Mouse (Mus musculus): ENCODE data around the gene Capns2.
"Not testable (repeated sequence)": the region's sequence is repeated elsewhere in the genome, so short reads cannot be mapped to it uniquely, and the experiment has no call there.

Gene Capns2

GRCm38 (mm10) chr8:92901107-92901506 lies at the start of gene Capns2:
Gene Capns2 (plus strand): TSS chr8:92901407.
- DNase-seq (ENCODE audit: low spot score in 2 of 2): no peak

GRCm38 (mm10) chr8:92853188-92853983 lies 47.8 kb upstream of the Capns2 start:
- peak in 1 of 2 experiments; percentile 27 for DNase-seq (ENCODE audit: low spot score in 2 of 2)

GRCm38 (mm10) chr8:92854673-92855072 lies 46.5 kb upstream of the Capns2 start:
- DNase-seq (ENCODE audit: low spot score in 2 of 2): no peak

DNA sequence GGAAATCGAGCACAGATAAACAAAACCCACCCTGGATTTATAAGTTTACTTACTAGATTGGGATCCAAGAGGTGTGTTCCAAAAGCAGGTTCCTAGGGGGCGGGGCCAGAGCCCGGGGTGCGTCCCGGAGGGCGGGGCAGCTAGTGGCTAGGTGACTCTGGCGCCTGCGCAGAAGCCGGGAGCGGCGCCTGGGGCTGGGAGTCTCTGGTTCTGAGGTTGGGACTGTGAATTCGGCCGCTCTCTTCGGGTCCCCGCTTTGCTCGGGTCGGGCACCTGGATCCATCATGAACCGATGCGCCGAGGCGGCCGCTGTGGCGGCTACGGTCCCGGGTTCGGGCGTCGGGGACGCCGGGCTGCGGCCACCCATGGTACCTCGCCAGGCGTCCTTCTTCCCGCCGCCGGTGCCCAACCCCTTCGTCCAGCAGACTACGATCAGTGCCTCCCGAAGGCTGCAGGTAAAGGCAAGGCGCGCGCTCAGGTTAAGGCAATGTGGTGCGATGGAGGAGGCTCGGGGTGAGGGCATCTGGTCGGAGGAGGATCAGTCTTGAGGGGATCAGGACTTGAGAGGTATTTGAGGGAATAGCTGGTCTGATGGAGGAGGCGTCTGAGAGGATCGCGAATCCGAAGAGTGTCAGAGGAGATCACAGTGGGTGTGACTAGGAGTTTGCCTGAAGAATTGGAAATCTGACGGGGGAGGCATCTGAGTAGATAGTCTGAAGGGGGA lies 45.9 kb upstream of the Capns2 start, which contains the start of gene Lpcat2:
Lpcat2 (plus strand) TSS at position 169 of the 724 bp plus-strand sequence.
- DNase-seq (ENCODE audit: low spot score in 2 of 2): peak; percentile 43 to 44

GRCm38 (mm10) chr8:92856273-92856986 lies 44.8 kb upstream of the Capns2 start:
- no peak for DNase-seq (ENCODE audit: low spot score in 2 of 2)

GRCm38 (mm10) chr8:92858475-92859182 lies 42.6 kb upstream of the Capns2 start:
- no peak for DNase-seq (ENCODE audit: low spot score in 2 of 2)

DNA sequence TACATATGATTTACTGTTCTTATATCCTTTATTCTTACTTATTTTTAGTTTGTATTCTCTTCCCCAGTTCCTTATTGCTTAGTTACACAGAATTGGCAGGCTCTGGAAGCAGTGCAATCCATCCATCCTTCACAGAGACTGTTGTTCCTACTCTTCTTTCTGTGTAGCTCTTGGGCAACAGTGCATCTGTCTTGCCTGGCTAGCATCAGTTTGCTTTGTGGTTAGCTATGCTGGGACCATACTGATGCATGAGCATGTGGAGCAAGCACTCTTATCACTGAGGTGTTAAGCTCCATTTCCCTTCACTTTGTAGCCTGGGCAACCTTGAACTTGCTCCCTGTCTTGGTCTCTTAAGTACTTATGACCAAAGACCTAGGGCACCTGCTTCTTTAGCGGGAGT lies 39.2 kb upstream of the Capns2 start:
- DNase-seq (ENCODE audit: low spot score in 2 of 2): no peak

DNA sequence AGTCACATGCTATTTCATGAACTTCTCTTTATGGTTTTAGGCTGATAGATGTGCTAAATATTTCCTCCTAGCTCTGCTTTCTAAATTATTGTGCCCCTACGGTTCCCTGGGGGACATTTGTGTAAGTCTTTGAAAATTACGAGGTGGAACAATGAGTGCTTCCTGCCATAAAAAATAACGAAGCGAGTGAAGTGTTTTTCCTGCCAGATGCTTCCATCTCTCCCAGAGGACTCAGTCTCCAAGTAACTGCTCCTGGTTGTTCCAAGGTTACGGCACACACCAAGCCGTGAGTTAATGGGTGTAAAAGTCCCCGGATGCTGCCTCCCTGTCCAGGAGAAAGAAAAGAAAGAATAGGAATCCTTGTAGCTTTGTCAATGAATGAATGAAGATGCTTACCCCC lies 30.9 kb upstream of the Capns2 start:
- DNase-seq (ENCODE audit: low spot score in 2 of 2): peak in 1 of 2 experiments; percentile 44

DNA sequence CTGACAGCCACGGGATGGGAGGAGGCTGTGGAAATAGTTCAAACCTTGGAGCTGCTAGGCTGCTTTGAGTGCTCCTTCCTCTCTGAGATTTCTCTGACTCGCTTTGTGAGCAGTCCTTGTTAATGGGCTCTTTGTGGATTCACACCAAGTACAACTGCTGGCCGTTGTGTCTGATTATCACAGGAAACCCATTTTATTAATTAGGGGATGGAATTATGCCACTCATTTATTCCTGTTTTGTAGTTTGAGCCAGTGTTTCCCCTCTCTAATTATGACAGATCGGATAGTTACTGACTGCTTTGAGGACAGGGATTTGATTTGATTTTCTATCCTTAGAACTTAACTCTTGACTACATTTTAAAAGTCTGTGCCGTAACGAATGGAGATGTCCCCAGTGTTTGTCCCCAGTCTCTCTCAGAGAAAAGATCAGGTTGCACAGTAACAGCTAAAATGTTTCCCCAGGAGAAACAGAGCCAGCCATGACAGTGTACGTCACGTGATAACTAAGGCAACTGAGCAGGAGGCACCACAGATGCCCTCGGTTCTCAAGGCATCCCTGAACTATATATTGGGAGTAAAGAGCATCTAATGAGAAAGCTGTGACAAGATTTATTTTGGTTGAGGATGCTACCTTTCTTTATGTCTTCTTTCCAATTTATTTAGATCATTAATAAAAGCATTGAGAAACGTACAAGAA lies 29.0 kb upstream of the Capns2 start:
- no peak for DNase-seq (ENCODE audit: low spot score in 2 of 2)

DNA sequence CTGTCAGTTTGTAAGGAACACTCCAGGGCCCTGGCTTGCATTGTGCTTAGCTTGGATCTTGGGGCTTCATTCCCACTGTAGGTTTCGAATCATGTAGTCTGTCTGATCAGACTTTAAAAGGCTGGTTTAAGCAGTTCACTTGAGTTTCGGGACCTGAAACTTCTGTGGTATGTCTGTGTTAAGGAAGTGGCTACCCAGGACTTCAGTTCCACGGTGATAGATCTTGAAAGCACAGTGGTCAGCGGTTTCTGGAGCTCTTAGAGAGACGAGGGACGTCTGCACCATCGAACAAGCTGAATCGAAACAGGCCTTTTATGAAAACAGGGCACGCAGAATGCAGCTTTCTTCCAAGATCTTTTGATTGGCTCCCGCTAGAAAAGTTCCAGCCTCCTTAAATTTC lies 25.4 kb upstream of the Capns2 start:
- DNase-seq (ENCODE audit: low spot score in 2 of 2): peak in 1 of 2 experiments; percentile 55

DNA sequence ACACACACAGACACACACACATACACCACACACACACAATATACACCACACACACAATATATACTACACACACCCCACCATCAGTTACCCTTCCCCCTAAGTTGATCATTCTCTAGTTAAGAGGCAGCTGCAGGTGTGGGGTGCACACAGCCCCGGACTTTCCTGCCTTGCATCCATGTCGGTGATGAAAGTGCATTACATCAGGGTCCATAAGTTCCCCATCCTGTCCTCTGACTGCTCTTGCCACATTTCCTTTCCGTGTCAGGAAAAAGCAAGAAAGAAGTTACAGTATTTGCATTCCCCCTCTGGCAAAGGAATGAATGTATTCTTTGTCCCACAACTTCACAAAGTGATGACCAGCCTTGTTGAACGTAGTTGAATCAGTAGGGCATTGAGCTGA lies 20.0 kb upstream of the Capns2 start:
- DNase-seq (ENCODE audit: low spot score in 2 of 2): no peak

- DNase-seq (ENCODE audit: low spot score in 2 of 2): peak in 1 of 2 experiments; percentile 22
These were observed 17.4 kb upstream of the Capns2 start for GRCm38 (mm10) chr8:92883771-92884170.

DNA sequence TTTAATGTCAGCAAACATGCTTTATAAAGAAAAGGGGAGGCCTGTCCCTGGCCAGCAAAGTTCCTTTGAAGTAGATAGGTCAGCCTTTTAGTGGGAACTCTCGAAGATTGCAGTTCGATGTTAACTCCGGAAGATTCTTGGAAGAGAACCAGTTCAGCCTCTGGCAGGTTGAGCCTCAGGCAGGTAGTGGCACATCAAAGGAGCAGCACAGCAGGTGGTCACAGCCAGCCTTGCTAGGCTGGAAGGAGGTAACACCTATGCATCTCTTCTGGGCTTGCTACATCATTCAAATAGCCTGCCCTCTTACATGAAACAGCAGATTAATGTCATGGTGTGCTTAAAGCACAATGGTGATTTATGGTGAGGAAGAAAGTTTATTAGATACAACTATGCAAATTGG lies 9.0 kb upstream of the Capns2 start:
- DNase-seq (ENCODE audit: low spot score in 2 of 2): not testable (repeated sequence)

DNA sequence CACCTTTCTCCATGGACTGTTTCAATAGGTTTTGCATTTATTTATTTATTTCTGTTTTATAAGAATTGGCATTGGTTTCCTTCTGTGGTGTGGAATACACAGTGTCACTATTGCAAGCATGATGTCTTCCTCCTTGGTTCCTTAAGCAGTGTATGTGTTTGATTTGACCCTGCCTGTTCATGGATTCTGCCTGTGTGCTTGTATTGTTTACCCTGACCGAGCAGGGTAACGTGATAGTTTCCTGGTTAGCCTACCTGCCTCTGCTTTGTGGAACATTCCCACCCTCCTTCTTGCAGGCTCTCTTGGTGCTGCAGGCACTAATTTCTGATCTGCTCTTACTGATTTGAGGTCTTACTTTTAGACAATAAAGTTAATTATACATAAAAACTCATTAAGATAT lies 7.3 kb upstream of the Capns2 start:
- no peak for DNase-seq (ENCODE audit: low spot score in 2 of 2)

DNA sequence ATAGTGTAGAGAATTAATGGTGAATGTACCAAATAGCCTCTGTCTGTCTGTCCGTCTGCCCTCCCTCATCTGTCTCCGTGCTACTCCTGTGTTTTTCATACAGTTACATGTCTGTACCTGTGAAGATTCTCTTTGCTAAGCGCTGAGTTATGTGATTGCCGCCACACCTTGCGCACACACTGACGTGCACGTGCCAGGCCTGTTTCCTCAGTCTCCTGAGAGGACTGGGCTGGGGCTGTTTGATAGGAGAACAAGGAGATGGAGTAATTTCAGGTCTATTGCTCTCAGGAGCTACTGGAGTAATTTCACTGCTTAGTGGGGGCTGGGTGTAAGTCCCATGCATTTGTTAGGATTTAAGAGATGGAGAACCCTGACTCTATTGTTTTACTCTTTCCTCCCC lies 6.2 kb upstream of the Capns2 start:
- DNase-seq (ENCODE audit: low spot score in 2 of 2): no peak

DNA sequence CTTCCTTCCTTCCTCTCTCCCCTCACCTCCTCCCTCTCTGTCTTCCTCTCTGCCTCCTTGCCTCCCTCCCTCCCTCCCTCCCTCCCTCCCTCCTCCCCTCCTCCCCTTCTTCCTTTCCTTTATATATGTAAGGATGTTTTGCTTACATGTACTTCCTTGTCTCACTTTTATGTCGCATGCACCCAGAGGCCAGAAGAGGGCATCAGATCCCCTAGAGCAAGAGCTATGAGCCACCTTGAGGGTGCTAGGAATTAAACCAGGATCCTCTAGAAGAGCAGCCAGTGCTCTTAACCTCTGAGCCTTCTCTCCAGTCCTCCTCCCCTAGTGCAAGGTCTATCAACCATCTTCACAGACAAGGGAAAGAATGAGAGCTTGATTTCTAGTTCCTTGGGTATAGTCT lies 5.2 kb upstream of the Capns2 start:
- no peak for DNase-seq (ENCODE audit: low spot score in 2 of 2)

DNA sequence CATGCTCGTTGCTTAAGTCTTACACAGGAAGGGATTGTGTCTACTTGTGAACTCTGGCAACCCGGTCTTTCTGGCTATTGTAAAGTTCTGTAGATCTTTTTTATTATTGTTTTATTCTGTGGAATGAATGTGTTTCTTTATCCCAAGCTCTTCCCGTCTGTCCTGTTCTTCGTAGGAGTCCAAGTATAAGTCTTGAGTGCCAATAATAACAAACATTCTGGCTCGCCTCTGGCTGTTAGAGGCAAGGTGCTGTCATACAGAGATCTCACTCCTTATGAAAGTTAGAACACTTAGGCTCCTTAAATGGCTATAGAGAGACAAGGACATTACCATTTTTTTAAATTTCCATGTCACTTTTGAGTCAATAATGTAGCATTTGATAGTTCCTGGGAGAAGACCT lies 4.6 kb upstream of the Capns2 start:
- peak; percentile 37 to 43 for DNase-seq (ENCODE audit: low spot score in 2 of 2)

- no peak for DNase-seq (ENCODE audit: low spot score in 2 of 2)
These were observed 3.4 kb upstream of the Capns2 start for GRCm38 (mm10) chr8:92897794-92898193.

GRCm38 (mm10) chr8:92899590-92899989 lies 1.6 kb upstream of the Capns2 start:
- DNase-seq (ENCODE audit: low spot score in 2 of 2): no peak

DNA sequence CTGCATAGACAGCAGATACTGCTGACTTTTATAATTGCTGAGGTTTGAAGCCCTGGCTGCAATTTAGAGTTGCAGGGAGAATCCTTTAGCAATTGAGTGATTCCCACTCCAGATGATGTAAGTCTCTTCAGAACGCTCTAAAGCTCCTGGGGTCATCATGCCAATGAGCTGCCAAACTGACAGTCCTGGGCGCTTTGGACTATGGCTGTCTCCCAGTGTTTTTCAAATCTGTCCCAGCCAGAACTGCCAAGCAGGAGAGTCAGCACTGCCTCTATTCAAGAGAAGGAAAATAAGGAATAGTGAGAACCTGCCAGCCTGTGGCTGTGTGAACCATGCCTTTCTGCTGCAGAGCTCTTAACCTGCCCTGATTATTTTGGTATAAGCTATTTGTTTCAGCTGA lies 1.8 kb downstream of the Capns2 start:
- DNase-seq (ENCODE audit: low spot score in 2 of 2): peak in 1 of 2 experiments; percentile 8

DNA sequence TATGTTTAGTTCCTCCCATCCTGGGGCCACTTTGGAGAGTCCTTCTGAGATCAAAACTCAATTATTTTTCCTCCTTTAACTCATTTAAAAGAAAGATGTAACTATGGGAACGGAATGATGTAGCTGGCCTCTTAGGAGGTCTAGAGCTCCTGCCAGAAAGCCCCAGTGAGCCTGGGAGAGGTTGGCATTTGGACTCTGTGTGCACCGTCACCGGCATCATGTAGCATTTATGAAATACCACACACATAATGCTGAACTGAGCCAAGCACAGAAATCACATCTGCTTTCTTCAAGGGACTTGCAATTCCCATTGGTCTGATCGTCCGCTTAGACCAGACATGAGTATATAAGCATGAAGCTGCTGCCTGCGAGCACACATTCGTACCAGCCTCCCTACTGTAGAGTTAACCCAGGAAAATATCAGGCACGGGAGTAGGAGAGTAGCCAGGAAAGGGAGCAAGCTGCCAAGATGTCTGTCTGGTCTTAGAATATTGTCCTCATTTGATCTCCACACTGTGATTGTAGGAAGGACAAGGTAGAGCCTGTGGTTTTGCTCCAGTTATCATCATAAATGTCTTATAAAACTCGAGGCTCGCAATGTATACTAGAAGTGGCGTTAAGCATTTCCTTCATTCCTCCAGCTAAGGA lies 2.4 kb downstream of the Capns2 start:
- no peak for DNase-seq (ENCODE audit: low spot score in 2 of 2)
